Mouse (Mus musculus): ENCODE results near the gene Shisa8. TPM values are rescaled to one million over a fixed set of nuclear protein-coding genes. Genes with fewer than 3 reads are reported as not detected.
"Not testable (repeated sequence)": the region's sequence is repeated elsewhere in the genome, so short reads cannot be mapped to it uniquely, and the experiment has no call there.

Shisa8 gene
- total RNA-seq (2021): 1 to 10 TPM; 2.0 to 3.1 TPM
- long read RNA-seq, partial matches to known transcripts: 0 of 4 reads
- long read RNA-seq, other reads (novel, unspliced or antisense): 1 of 4 reads

- DNase-seq (ENCODE audit: low spot score in 2 of 2): no peak
These were observed at the start of gene Shisa8 for GRCm38 (mm10) chr15:82212752-82213063. TSS of gene Shisa8 (minus strand) at chr15:82212815.

GRCm38 (mm10) chr15:82259510-82259909 is 46.9 kb upstream of the Shisa8 start:
- DNase-seq (ENCODE audit: low spot score in 2 of 2): peak; percentile 82 to 83

- DNase-seq (ENCODE audit: low spot score in 2 of 2): peak; percentile 79 to 81
These were observed 43.3 kb upstream of the Shisa8 start for GRCm38 (mm10) chr15:82255944-82256383.

GRCm38 (mm10) chr15:82255248-82255647 is 42.6 kb upstream of the Shisa8 start:
- DNase-seq (ENCODE audit: low spot score in 2 of 2): peak in 1 of 2 experiments; percentile 35

GRCm38 (mm10) chr15:82252097-82252496 is 39.5 kb upstream of the Shisa8 start, which contains the start of gene 1500009C09Rik:
TSS of gene 1500009C09Rik (plus strand) at chr15:82252397.
- DNase-seq (ENCODE audit: low spot score in 2 of 2): no peak

- no peak for DNase-seq (ENCODE audit: low spot score in 2 of 2)
These were observed 39.0 kb upstream of the Shisa8 start for GRCm38 (mm10) chr15:82251579-82251978.

- no peak for DNase-seq (ENCODE audit: low spot score in 2 of 2)
These were observed 34.6 kb upstream of the Shisa8 start for GRCm38 (mm10) chr15:82247131-82247776.

GRCm38 (mm10) chr15:82244805-82245161 is 32.2 kb upstream of the Shisa8 start:
- not testable (repeated sequence) for DNase-seq (ENCODE audit: low spot score in 2 of 2)

- peak; percentile 94 to 95 for DNase-seq (ENCODE audit: low spot score in 2 of 2)
These were observed 31.6 kb upstream of the Shisa8 start, which contains the start of gene Cenpm for GRCm38 (mm10) chr15:82244115-82244804. TSS of gene Cenpm (minus strand) at chr15:82244748.

GRCm38 (mm10) chr15:82243742-82244114 is 31.1 kb upstream of the Shisa8 start:
- no peak for DNase-seq (ENCODE audit: low spot score in 2 of 2)

- DNase-seq (ENCODE audit: low spot score in 2 of 2): no peak
These were observed 30.7 kb upstream of the Shisa8 start for GRCm38 (mm10) chr15:82243311-82243710.

GRCm38 (mm10) chr15:82236565-82236964 is 23.9 kb upstream of the Shisa8 start:
- DNase-seq (ENCODE audit: low spot score in 2 of 2): peak; percentile 85 to 90

- DNase-seq (ENCODE audit: low spot score in 2 of 2): no peak
These were observed 23.0 kb upstream of the Shisa8 start for GRCm38 (mm10) chr15:82235661-82236060.

- DNase-seq (ENCODE audit: low spot score in 2 of 2): no peak
These were observed 20.0 kb upstream of the Shisa8 start for GRCm38 (mm10) chr15:82232651-82233050.

- DNase-seq (ENCODE audit: low spot score in 2 of 2): peak; percentile 57 to 66
These were observed 19.2 kb upstream of the Shisa8 start for GRCm38 (mm10) chr15:82231591-82232378.

- no peak for DNase-seq (ENCODE audit: low spot score in 2 of 2)
These were observed 18.5 kb upstream of the Shisa8 start for GRCm38 (mm10) chr15:82231100-82231499.

GRCm38 (mm10) chr15:82230098-82230611 is 17.5 kb upstream of the Shisa8 start:
- DNase-seq (ENCODE audit: low spot score in 2 of 2): no peak

GRCm38 (mm10) chr15:82229542-82230045 is 17.0 kb upstream of the Shisa8 start:
- DNase-seq (ENCODE audit: low spot score in 2 of 2): no peak

- no peak for DNase-seq (ENCODE audit: low spot score in 2 of 2)
These were observed 13.2 kb upstream of the Shisa8 start for GRCm38 (mm10) chr15:82225769-82226168.

- DNase-seq (ENCODE audit: low spot score in 2 of 2): no peak
These were observed 12.1 kb upstream of the Shisa8 start for GRCm38 (mm10) chr15:82224602-82225215.

All from layer of hippocampus, postnatal 10 days (tissue).